Mouse (Mus musculus) ES-E14 (cell line): ENCODE measurements around the gene Olfr591. TPM values are rescaled to one million over a fixed set of nuclear protein-coding genes. Genes with fewer than 3 reads are reported as not detected.
"Not testable (repeated sequence)": the region's sequence is repeated elsewhere in the genome, so short reads cannot be mapped to it uniquely, and the experiment has no call there.

Source experiments
- DNase-seq: peaks from one replicate; pipeline ENCODE4 v3.0.0-alpha.2; 2013; ENCODE audit warnings: low read depth, low spot score
- H3K27ac ChIP-seq: 2 replicates; pipeline ENCODE4 v1.5.1; 2012; ENCODE audit warnings: low read depth, mild to moderate bottlenecking, low read length, moderate library complexity, mixed read lengths; ENCODE audit not compliant: poor library complexity, insufficient read depth, severe bottlenecking
- H3K36me3 ChIP-seq: 2 replicates; pipeline ENCODE4 v1.6.1; 2012; ENCODE audit warnings: mild to moderate bottlenecking, low read length, moderate library complexity, mixed read lengths; ENCODE audit not compliant: control insufficient read depth, poor library complexity, insufficient read depth, severe bottlenecking
- H3K4me1 ChIP-seq, 2 experiments: fragments of 150-350 bp in 1 of 2; sonication (generic) in 1 of 2; 2 replicates each; pipeline ENCODE4 v1.6.1; 2012; ENCODE audit warnings: low read length in 2 of 2, mild to moderate bottlenecking in 1 of 2, mixed read lengths in 1 of 2; ENCODE audit not compliant: control insufficient read depth in 2 of 2, insufficient read depth in 2 of 2, poor library complexity in 1 of 2
- H3K4me3 ChIP-seq, 2 experiments: fragments of 150-350 bp in 1 of 2; sonication (generic) in 1 of 2; 2 replicates each; pipeline ENCODE4 v1.5.1; 2012; ENCODE audit warnings: low read length in 2 of 2, low read depth in 1 of 2, mild to moderate bottlenecking in 1 of 2, mixed read lengths in 1 of 2; ENCODE audit not compliant: insufficient read depth in 1 of 2, poor library complexity in 1 of 2, severe bottlenecking in 1 of 2
- H3K9ac ChIP-seq: 2 replicates; pipeline ENCODE4 v1.6.1; 2012; ENCODE audit warnings: low read depth, mild to moderate bottlenecking, low read length, mixed read lengths; ENCODE audit not compliant: poor library complexity, insufficient read depth, severe bottlenecking
- H3K9me3 ChIP-seq: fragments of 150-350 bp; sonication (generic); 2 replicates; pipeline ENCODE4 v1.6.1; 2012; ENCODE audit warnings: low read depth, mild to moderate bottlenecking, low read length; ENCODE audit not compliant: control insufficient read depth, insufficient read depth
- CHD2 ChIP-seq: IDR thresholded peaks from 2 replicates; pipeline ENCODE4 v1.6.1; 2014; ENCODE audit warnings: mild to moderate bottlenecking, low read depth, low read length, inconsistent platforms
- HCFC1 ChIP-seq: IDR thresholded peaks from 2 replicates; pipeline ENCODE4 v1.6.1; 2012; ENCODE audit warnings: low read length, inconsistent platforms, borderline replicate concordance; ENCODE audit not compliant: insufficient read depth
- MAFK ChIP-seq: IDR thresholded peaks from 2 replicates; pipeline ENCODE4 v1.6.1; 2014; ENCODE audit warnings: mild to moderate bottlenecking, low read depth, low read length, inconsistent platforms; ENCODE audit not compliant: insufficient read depth
- ZC3H11A ChIP-seq: IDR thresholded peaks from 2 replicates; pipeline ENCODE4 v1.6.1; 2012; ENCODE audit warnings: low read depth, mild to moderate bottlenecking, inconsistent platforms, low read length, borderline replicate concordance
- ZNF384 ChIP-seq: IDR thresholded peaks from 2 replicates; pipeline ENCODE4 v1.6.1; 2012; ENCODE audit warnings: low read depth, low read length, inconsistent platforms
- in situ Hi-C, 2 experiments: fragments of 600-800 bp; cut with MboI; formaldehyde crosslinking; loops; one replicate each; pipeline ENCODE4 v1.15.1; 2025; ENCODE audit warnings: low sequenced_read_pairs in 2 of 2, inconsistent platforms in 1 of 2; ENCODE audit not compliant: unreplicated experiment in 2 of 2
- total RNA-seq: library from RNA; depleted of rRNA; stranded (reverse); fragments of 300-350 nt; gene quantifications from 2 replicates; pipeline ENCODE4 v1.2.3, GENCODE M21; 2012; rRNA removed

Gene Olfr591
- not detected in 2 replicates for total RNA-seq

- Histone ChIP-seq H3K4me1 (no peaks in the 10 kb centered on the region), H3K27ac (no peak within 1 kb of the TSS), H3K9ac (no peak within 1 kb of the TSS), H3K36me3 (no peaks in the 10 kb centered on the region), H3K4me3 (no peak within 1 kb of the TSS), H3K9me3 (no peaks in the 10 kb centered on the region)
- no peak for TF ChIP-seq HCFC1
- TF ChIP-seq MAFK: no peak
- TF ChIP-seq ZC3H11A: no peak
- TF ChIP-seq ZNF384: no peak
- TF ChIP-seq CHD2: no peak
- in situ Hi-C loops: no loop called here
- DNase-seq: no peak
Observed at GRCm38 (mm10) chr7:103178240-103178639, at the start of gene Olfr591. TSS of gene Olfr591 (minus strand) at chr7:103178340.

GRCm38 (mm10) chr7:103216696-103217095 lies 38.6 kb upstream of the Olfr591 start, which contains the start of gene Olfr594:
TSS of gene Olfr594 (plus strand) at chr7:103216996.
- Histone ChIP-seq H3K4me3 (no peak within 1 kb of the TSS), H3K9me3 (no peaks in the 10 kb centered on the region), H3K4me1 (no peaks in the 10 kb centered on the region), H3K36me3 (no peaks in the 10 kb centered on the region), H3K27ac (no peak within 1 kb of the TSS), H3K9ac (no peak within 1 kb of the TSS)
- in situ Hi-C loops: no loop called here
- TF ChIP-seq ZNF384: no peak
- TF ChIP-seq CHD2: no peak
- no peak for TF ChIP-seq HCFC1
- TF ChIP-seq MAFK: no peak
- TF ChIP-seq ZC3H11A: no peak
- no peak for DNase-seq

GRCm38 (mm10) chr7:103212050-103212449 lies 33.9 kb upstream of the Olfr591 start:
- H3K27ac ChIP-seq, DNase-seq, H3K4me3 ChIP-seq, H3K9ac ChIP-seq, in situ Hi-C loops, H3K36me3 ChIP-seq, H3K9me3 ChIP-seq, H3K4me1 ChIP-seq: not testable (repeated sequence)

GRCm38 (mm10) chr7:103211562-103211961 lies 33.4 kb upstream of the Olfr591 start, which contains the start of gene Olfr593:
TSS of gene Olfr593 (plus strand) at chr7:103211862.
- DNase-seq: no peak
- H3K4me1 ChIP-seq: no peaks in the 10 kb centered on the region
- H3K9me3 ChIP-seq: no peaks in the 10 kb centered on the region
- in situ Hi-C loops: no loop called here
- no peak within 1 kb of the TSS for H3K4me3 ChIP-seq
- no peak within 1 kb of the TSS for H3K9ac ChIP-seq
- H3K36me3 ChIP-seq: no peaks in the 10 kb centered on the region
- no peak within 1 kb of the TSS for H3K27ac ChIP-seq
- TF ChIP-seq ZC3H11A (no peak), HCFC1 (no peak), ZNF384 (no peak), MAFK (no peak), CHD2 (no peak)

- in situ Hi-C loops, H3K4me3 ChIP-seq, H3K9ac ChIP-seq, DNase-seq, H3K36me3 ChIP-seq, H3K4me1 ChIP-seq, H3K27ac ChIP-seq, H3K9me3 ChIP-seq: not testable (repeated sequence)
Observed at GRCm38 (mm10) chr7:103184503-103184902, 6.4 kb upstream of the Olfr591 start, which contains the start of gene Olfr592. TSS of gene Olfr592 (plus strand) at chr7:103184803.
